Mouse (Mus musculus): Measurements from ENCODE around the gene Hoxa6.

GRCm38 (mm10) chr6:52244471-52245039 lies 36.0 kb upstream of the Hoxa6 start:
- TF ChIP-seq CTCF (IDR thresholded peaks at IDR 0.05; ENCODE audit: low read depth, low read length), result no peak
- no peak for TF ChIP-seq POLR2A (IDR thresholded peaks at IDR 0.05; ENCODE audit: extremely low read depth, insufficient read depth, low read length)
